Mouse (Mus musculus): ENCODE measurements around the gene Ttc39d. TPM values are rescaled to one million over a fixed set of nuclear protein-coding genes. Genes with fewer than 3 reads are reported as not detected.

Ttc39d gene
- polyA plus RNA-seq, 1 experiment from 2014 or later: 0.11 TPM

DNA sequence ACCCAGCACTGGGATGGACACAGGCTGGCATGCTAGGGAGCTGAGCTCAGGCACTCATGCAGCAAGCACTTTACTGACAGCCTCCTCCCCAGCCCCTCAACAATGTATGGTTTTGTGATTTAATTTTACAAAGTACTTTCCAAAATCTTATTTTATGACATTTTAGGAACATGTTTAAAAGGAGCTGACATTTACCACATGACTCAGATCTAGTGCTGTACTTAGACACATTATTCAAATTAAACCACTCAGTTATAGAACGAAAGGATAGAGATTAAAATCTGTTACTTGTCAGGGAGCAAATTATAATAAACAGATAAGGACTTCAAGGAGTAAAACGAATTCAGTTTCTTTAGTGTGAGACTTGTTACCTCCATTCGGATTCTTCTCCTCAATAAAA is 28.2 kb downstream of the Ttc39d start:
- Histone ChIP-seq H3K4me3 (no peak overlapping the region), H3K9ac (no peak overlapping the region), H3K27ac (no peak overlapping the region), H3K36me3 (peaks cover 30% of the 10 kb centered on the region), H3K4me1 (no peaks in the 10 kb centered on the region), H3K27me3 (no peaks in the 10 kb centered on the region), H3K9me3 (no peaks in the 10 kb centered on the region), H3K4me2 (no peak overlapping the region)
- no peak for ATAC-seq (ENCODE audit: borderline replicate concordance, extremely low read depth, low FRiP score, low TSS enrichment)
- 69% methylated on average over 3 of the region's 3 CpGs for WGBS

DNA sequence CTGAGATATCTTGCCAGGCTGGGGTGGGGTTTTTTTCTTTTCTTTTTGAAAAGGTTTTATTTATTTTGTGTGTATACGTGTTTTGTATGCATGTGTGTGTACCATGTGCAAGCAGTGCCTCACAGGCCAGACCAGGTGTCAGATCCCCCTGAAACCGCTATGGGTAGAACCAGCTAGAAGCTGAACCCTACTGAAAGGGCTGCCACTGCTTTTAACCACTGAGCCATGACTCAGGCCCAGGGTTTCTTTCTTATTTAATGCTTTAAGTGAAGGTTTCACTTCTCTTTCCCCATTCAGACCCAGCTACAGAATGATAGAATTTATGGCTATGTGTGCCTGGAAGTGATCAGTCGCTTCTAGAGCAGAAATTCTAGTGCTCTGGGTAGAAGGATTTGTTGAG is 29.5 kb downstream of the Ttc39d start:
- no peaks in the 10 kb centered on the region for H3K9me3 ChIP-seq
- no peak overlapping the region for H3K4me3 ChIP-seq
- peaks cover 38% of the 10 kb centered on the region for H3K36me3 ChIP-seq
- H3K27me3 ChIP-seq: no peaks in the 10 kb centered on the region
- H3K27ac ChIP-seq: no peak overlapping the region
- no peak overlapping the region for H3K4me2 ChIP-seq
- no peaks in the 10 kb centered on the region for H3K4me1 ChIP-seq
- 95% methylated on average over 3 of the region's 3 CpGs for WGBS
- ATAC-seq (ENCODE audit: borderline replicate concordance, extremely low read depth, low FRiP score, low TSS enrichment): no peak
- no peak overlapping the region for H3K9ac ChIP-seq

DNA sequence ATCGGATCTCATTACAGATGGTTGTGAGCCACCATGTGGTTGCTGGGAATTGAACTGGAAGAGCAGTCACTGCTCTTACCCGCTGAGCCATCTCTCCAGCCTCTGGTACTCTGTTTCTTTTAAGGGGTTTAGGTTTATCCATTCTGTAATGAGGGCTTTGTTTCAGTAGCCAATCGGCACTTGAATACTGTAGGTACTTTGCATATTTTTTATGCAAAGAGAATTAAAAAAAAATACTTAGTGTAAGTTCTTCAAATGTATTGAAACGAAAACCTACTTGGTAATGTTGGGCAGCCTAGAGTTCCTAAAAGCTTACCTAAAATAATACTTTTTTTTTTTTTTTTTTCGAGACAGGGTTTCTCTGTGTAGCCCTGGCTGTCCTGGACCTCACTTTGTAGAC is 30.2 kb downstream of the Ttc39d start:
- H3K36me3 ChIP-seq: peaks cover 45% of the 10 kb centered on the region
- ATAC-seq (ENCODE audit: borderline replicate concordance, extremely low read depth, low FRiP score, low TSS enrichment): no peak
- 83% methylated on average over 5 of the region's 5 CpGs for WGBS

DNA sequence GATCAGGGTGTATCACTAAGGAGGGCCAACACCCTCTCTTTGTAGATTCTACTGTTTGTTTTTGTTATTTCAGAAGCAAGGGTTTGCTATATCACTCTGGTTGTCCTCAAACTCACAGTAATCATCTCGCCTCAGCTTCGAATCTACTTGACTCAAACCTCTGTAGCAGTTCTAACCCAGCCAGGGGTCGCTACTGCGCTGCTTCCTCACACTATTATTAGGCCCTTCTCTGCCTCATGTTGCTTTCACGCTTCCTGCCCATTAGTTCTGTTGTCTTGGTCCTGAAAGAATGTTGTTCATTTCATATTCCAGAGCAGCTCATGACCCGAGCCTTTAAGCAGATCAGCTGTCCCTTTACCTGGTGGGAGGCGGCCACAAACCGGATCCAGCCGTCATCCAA is 34.3 kb downstream of the Ttc39d start:
- Histone ChIP-seq H3K9me3 (no peaks in the 10 kb centered on the region), H3K27me3 (no peaks in the 10 kb centered on the region), H3K27ac (no peak overlapping the region), H3K4me2 (no peak overlapping the region), H3K9ac (no peak overlapping the region), H3K36me3 (peaks cover 79% of the 10 kb centered on the region), H3K4me3 (no peak overlapping the region), H3K4me1 (0 out of 2 replicates have a peak, but pooled peaks cover 3% of the 10 kb centered on the region)
- WGBS: 83% methylated on average over 9 of the region's 9 CpGs
- no peak for ATAC-seq (ENCODE audit: borderline replicate concordance, extremely low read depth, low FRiP score, low TSS enrichment)

More for the DNA sequence above, 30.2 kb downstream of the Ttc39d start:
- no peak overlapping the region for H3K4me3 ChIP-seq
- no peak overlapping the region for H3K27ac ChIP-seq
- H3K4me2 ChIP-seq: no peak overlapping the region
- no peaks in the 10 kb centered on the region for H3K27me3 ChIP-seq
- H3K9ac ChIP-seq: no peak overlapping the region
- no peaks in the 10 kb centered on the region for H3K4me1 ChIP-seq
- H3K9me3 ChIP-seq: no peaks in the 10 kb centered on the region

DNA sequence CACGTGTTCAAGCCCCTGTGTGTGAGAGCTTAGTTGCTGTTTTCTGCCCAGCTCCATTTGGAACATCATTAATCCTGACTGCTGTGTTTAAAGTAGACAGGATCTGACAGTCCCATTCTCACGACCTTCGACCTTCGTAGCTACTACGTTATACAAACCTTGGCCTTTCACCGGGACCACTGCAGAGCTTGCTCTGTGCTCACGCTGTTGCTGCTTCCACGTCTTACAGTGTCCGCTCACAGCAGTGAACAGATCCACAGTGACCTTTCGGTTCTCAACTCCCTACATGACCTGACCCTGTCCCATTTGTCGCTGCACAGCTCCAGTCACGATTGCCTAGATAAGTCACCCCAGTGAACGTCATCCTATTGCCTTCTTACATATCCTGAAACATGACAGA is 35.9 kb downstream of the Ttc39d start:
- no peak overlapping the region for H3K4me2 ChIP-seq
- ATAC-seq (ENCODE audit: borderline replicate concordance, extremely low read depth, low FRiP score, low TSS enrichment): peak; percentile 71; the same call in 1 of the 2 replicates
- 35% methylated on average over 13 of the region's 13 CpGs for WGBS
- H3K9me3 ChIP-seq: no peaks in the 10 kb centered on the region
- no peak overlapping the region for H3K9ac ChIP-seq
- no peak overlapping the region for H3K27ac ChIP-seq
- H3K27me3 ChIP-seq: no peaks in the 10 kb centered on the region
- H3K4me1 ChIP-seq: 0 out of 2 replicates have a peak, but pooled peaks cover 3% of the 10 kb centered on the region
- peaks cover 83% of the 10 kb centered on the region for H3K36me3 ChIP-seq
- no peak overlapping the region for H3K4me3 ChIP-seq

DNA sequence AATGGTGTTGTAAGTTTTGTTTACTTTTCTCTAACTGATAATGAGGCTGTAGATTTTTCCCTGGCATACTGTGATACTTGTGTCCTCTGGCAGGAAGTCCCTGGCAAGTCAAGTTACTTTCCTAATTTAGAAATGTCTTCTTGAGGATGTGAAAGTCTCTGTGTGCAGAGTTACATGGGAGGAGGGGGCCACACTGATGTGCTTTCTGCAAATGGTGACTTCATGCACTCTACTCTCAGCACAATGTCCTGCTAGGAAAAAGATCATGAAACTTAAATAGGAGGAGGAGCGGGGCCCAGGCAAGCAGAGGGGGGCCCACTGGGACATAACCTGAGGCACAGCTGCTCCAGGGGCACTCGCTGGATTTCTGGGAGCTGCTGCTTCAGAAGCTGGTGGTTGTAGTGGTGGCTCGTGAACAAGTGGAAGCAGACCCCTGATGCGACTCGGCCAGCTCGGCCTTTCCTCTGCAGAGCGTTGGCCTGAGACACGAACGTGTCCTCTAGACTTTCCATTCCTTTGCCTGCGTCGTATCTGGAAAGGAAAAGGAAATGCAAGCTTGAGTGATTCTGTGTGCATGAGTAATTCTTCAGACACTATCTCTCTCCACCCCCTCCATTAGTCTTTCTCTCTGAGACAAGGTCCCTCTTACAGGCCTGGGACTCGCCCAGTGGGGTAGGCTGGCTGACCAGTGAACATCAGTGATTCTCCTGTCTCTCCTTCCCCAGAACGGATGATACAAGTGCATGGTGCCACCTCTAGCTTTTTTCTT is 45.7 kb downstream of the Ttc39d start:
- peaks cover 77% of the 10 kb centered on the region for H3K36me3 ChIP-seq
- H3K9me3 ChIP-seq: no peaks in the 10 kb centered on the region
- peak; percentile 70; the same call in 1 of the 2 replicates for ATAC-seq (ENCODE audit: borderline replicate concordance, extremely low read depth, low FRiP score, low TSS enrichment)
- no peaks in the 10 kb centered on the region for H3K27me3 ChIP-seq
- H3K4me3 ChIP-seq: no peak overlapping the region
- no peak overlapping the region for H3K4me2 ChIP-seq
- H3K9ac ChIP-seq: no peak overlapping the region
- H3K27ac ChIP-seq: peak overlapping the region; percentile 86
- H3K4me1 ChIP-seq: peaks cover 10% of the 10 kb centered on the region; the same call in 1 of the 2 replicates
- WGBS: 74% methylated on average over 13 of the region's 13 CpGs

DNA sequence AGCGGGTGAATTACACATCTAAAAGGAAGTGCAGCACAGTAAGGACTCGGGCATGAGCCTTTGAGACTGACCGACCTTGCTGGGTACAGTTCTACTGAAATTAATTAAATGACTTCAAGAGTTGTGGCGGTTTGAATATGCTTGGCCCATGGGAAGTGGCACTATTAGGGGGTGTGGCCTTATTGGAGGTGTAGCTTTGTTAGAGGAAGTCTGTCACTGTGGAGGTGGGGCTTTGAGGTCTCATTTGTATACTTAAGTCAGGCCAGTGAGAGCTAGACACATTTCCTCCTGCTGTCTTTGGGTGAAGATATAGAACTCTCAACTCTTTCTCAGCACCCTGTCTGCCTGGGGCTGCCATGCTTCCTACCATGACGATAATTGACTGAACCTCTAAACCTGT is 47.2 kb downstream of the Ttc39d start:
- no peaks in the 10 kb centered on the region for H3K27me3 ChIP-seq
- no peak for ATAC-seq (ENCODE audit: borderline replicate concordance, extremely low read depth, low FRiP score, low TSS enrichment)
- H3K36me3 ChIP-seq: peaks cover 78% of the 10 kb centered on the region
- no peaks in the 10 kb centered on the region for H3K9me3 ChIP-seq
- no peak overlapping the region for H3K4me2 ChIP-seq
- no peak overlapping the region for H3K4me3 ChIP-seq
- H3K27ac ChIP-seq: no peak overlapping the region; the same call in 1 of the 2 replicates
- H3K9ac ChIP-seq: no peak overlapping the region
- 94% methylated on average over 5 of the region's 5 CpGs for WGBS
- H3K4me1 ChIP-seq: peaks cover 10% of the 10 kb centered on the region; the same call in 1 of the 2 replicates

DNA sequence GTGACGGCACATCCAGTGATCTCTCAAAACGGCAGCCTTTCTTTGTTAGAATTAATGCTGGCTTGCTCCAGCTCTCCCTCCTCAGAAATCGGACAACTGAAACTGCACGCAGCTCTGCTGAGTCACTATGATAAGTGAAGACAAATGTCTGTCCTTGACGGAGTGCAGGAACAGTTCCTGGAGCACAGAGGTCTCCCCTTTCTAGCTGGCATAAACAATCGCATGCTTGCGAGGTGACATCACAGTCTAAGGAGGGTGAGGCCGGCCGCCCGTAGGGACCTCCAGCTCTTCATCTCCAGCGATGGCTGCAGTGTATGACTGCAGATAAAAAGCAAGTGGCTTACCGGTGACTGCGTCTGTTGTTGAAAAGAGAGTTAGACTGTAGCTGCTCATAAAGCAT is 47.9 kb downstream of the Ttc39d start:
- peak; percentile 74 for ATAC-seq (ENCODE audit: borderline replicate concordance, extremely low read depth, low FRiP score, low TSS enrichment)
- Histone ChIP-seq H3K4me1 (peaks cover 10% of the 10 kb centered on the region; the same call in 1 of the 2 replicates), H3K9ac (no peak overlapping the region), H3K36me3 (peaks cover 78% of the 10 kb centered on the region), H3K4me3 (no peak overlapping the region), H3K27me3 (no peaks in the 10 kb centered on the region), H3K9me3 (no peaks in the 10 kb centered on the region), H3K4me2 (no peak overlapping the region), H3K27ac (no peak overlapping the region; the same call in 1 of the 2 replicates)
- WGBS: 26% methylated on average over 13 of the region's 13 CpGs

DNA sequence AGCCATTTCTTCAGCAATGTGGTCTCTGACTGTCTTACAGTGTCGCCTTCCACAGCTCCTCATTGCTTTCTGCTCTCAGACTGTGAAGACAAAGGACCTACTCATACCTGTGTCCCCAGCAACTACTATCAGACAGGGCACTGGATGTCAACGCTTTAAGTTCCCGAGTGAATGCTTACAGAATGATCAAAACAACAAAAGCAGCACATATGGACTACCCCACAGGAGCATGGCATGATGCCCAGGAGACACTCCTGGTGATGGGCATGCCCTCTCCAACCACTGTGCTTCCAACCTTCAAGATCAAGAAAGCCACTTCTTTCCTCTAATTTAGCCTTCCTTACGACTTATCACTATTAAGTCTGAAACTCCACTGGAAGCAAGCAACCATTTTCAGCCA is 59.8 kb downstream of the Ttc39d start:
- WGBS: 92% methylated on average over 4 of the region's 4 CpGs
- no peak for ATAC-seq (ENCODE audit: borderline replicate concordance, extremely low read depth, low FRiP score, low TSS enrichment)
- Histone ChIP-seq H3K4me2 (no peak overlapping the region), H3K36me3 (peaks cover 64% of the 10 kb centered on the region), H3K27ac (no peak overlapping the region), H3K4me3 (no peak overlapping the region), H3K4me1 (no peaks in the 10 kb centered on the region), H3K9me3 (no peaks in the 10 kb centered on the region), H3K9ac (no peak overlapping the region), H3K27me3 (no peaks in the 10 kb centered on the region)

Other genes with a start within 250 kb of the Ttc39d start
- 78.6 and 80.0 TPM in 2 replicates for gene Hnrnpll, start 145.1 kb upstream of the Ttc39d start, polyA plus RNA-seq (2015; fragmentation: Nextera tagmentation; extraction: Ambion mirVana)
- 17.7 and 19.4 TPM in 2 replicates for gene Galm, start 80.0 kb upstream of the Ttc39d start, polyA plus RNA-seq (2015; fragmentation: Nextera tagmentation; extraction: Ambion mirVana)
- 633 and 646 TPM in 2 replicates for gene Srsf7, start 153 bp upstream of the Ttc39d start, polyA plus RNA-seq (2015; fragmentation: Nextera tagmentation; extraction: Ambion mirVana)
- 42.7 and 46.1 TPM in 2 replicates for gene Gemin6, start 17.0 kb downstream of the Ttc39d start, polyA plus RNA-seq (2015; fragmentation: Nextera tagmentation; extraction: Ambion mirVana)
- 34.1 and 35.7 TPM in 2 replicates for gene Morn2, start 82.7 kb downstream of the Ttc39d start, polyA plus RNA-seq (2015; fragmentation: Nextera tagmentation; extraction: Ambion mirVana)
- 13.9 and 15.6 TPM in 2 replicates for gene Dhx57, start 83.0 kb downstream of the Ttc39d start, polyA plus RNA-seq (2015; fragmentation: Nextera tagmentation; extraction: Ambion mirVana)
- gene Arhgef33, start 99.9 kb downstream of the Ttc39d start, polyA plus RNA-seq (2015; fragmentation: Nextera tagmentation; extraction: Ambion mirVana): 0.82 and 1.1 TPM in 2 replicates
- gene Gm10190, start 166.1 kb downstream of the Ttc39d start, polyA plus RNA-seq (2015; fragmentation: Nextera tagmentation; extraction: Ambion mirVana): 1.2 and 2.0 TPM in 2 replicates